Mouse (Mus musculus) neural tube, embryonic 15.5 days (tissue): ENCODE results near the gene Shprh. TPM values are rescaled to one million over a fixed set of nuclear protein-coding genes. Genes with fewer than 3 reads are reported as not detected.
"Not testable (repeated sequence)": the region's sequence is repeated elsewhere in the genome, so short reads cannot be mapped to it uniquely, and the experiment has no call there.

Experiments
- ATAC-seq: fragments of 200-750 bp; cut with Nextera tagmentation; 2 replicates; pipeline ENCODE4 v1.8.0; 2017; ENCODE audit warnings: mild to moderate bottlenecking, moderate TSS enrichment, moderate library complexity; ENCODE audit not compliant: low FRiP score
- H3K27ac ChIP-seq: fragments of 300-500 bp; sonication (generic); replicated peaks from 2 replicates; pipeline ENCODE4 v1.5.1; 2015; ENCODE audit warnings: mild to moderate bottlenecking, inconsistent platforms
- H3K27me3 ChIP-seq: fragments of 300-500 bp; sonication (generic); replicated peaks from 2 replicates; pipeline ENCODE4 v1.6.1; 2015; ENCODE audit warnings: inconsistent platforms
- H3K36me3 ChIP-seq: fragments of 300-500 bp; sonication (generic); 2 replicates; pipeline ENCODE4 v1.6.1; 2015; ENCODE audit warnings: inconsistent platforms
- H3K4me1 ChIP-seq: fragments of 300-500 bp; sonication (generic); 2 replicates; pipeline ENCODE4 v1.6.1; 2015; ENCODE audit warnings: inconsistent platforms
- H3K4me2 ChIP-seq: fragments of 300-500 bp; sonication (generic); 2 replicates; pipeline ENCODE4 v1.6.1; 2015; ENCODE audit warnings: inconsistent platforms, mild to moderate bottlenecking, moderate library complexity
- H3K4me3 ChIP-seq: fragments of 300-500 bp; sonication (generic); replicated peaks from 2 replicates; pipeline ENCODE4 v1.5.1; 2015; ENCODE audit warnings: mild to moderate bottlenecking, inconsistent platforms
- H3K9ac ChIP-seq: fragments of 300-500 bp; sonication (generic); replicated peaks from 2 replicates; pipeline ENCODE4 v1.6.1; 2015; ENCODE audit warnings: mild to moderate bottlenecking, inconsistent platforms
- H3K9me3 ChIP-seq: fragments of 300-500 bp; sonication (generic); replicated peaks from 2 replicates; pipeline ENCODE4 v1.6.1; 2016; ENCODE audit warnings: inconsistent platforms
- WGBS: fragments of 180-500 bp; shearing (Covaris S2); methylation state at CpG from one replicate; pipeline ENCODE4 v1.1.7; 2015; ENCODE audit warnings: mixed read lengths; 5-methylcytosine and 5-hydroxymethylcytosine counted together
- polyA plus RNA-seq: library from polyadenylated mRNA; unstranded; fragments of >200 nt; fragmentation: Nextera tagmentation; extraction: Ambion mirVana; gene quantifications from 2 replicates; pipeline ENCODE4 v1.2.1, GENCODE M21; 2015

Gene Shprh
- polyA plus RNA-seq, 1 experiment from 2014 or later = 17.8 TPM

- Histone ChIP-seq H3K9ac (no peak overlapping the region), H3K27ac (no peak overlapping the region), H3K36me3 (peaks cover 48% of the 10 kb centered on the region), H3K4me3 (no peak overlapping the region), H3K4me1 (no peaks in the 10 kb centered on the region), H3K4me2 (no peak overlapping the region), H3K27me3 (no peaks in the 10 kb centered on the region), H3K9me3 (no peaks in the 10 kb centered on the region)
- ATAC-seq = no peak
- 91% methylated on average over 5 of the region's 5 CpGs for WGBS
Measured at GRCm38 (mm10) chr10:11180077-11180476, 30.9 kb downstream of the Shprh start.

- no peaks in the 10 kb centered on the region for H3K4me1 ChIP-seq
- no peak overlapping the region for H3K27ac ChIP-seq
- H3K4me2 ChIP-seq = no peak overlapping the region
- 96% methylated on average over 1 of the region's 1 CpGs for WGBS
- no peaks in the 10 kb centered on the region for H3K9me3 ChIP-seq
- no peak overlapping the region for H3K4me3 ChIP-seq
- peaks cover 49% of the 10 kb centered on the region for H3K36me3 ChIP-seq
- no peaks in the 10 kb centered on the region for H3K27me3 ChIP-seq
- ATAC-seq = no peak
- H3K9ac ChIP-seq = no peak overlapping the region
Measured at GRCm38 (mm10) chr10:11197341-11197740, 48.1 kb downstream of the Shprh start.

GRCm38 (mm10) chr10:11198346-11198745 is 49.1 kb downstream of the Shprh start:
- no peaks in the 10 kb centered on the region for H3K27me3 ChIP-seq
- peaks cover 54% of the 10 kb centered on the region for H3K36me3 ChIP-seq
- no peak for ATAC-seq
- no peaks in the 10 kb centered on the region for H3K4me1 ChIP-seq
- no peak overlapping the region for H3K9ac ChIP-seq
- H3K4me3 ChIP-seq = no peak overlapping the region
- no peaks in the 10 kb centered on the region for H3K9me3 ChIP-seq
- no peak overlapping the region for H3K27ac ChIP-seq
- no peak overlapping the region for H3K4me2 ChIP-seq
- WGBS = 93% methylated on average over 2 of the region's 2 CpGs

- no peak overlapping the region for H3K9ac ChIP-seq
- H3K4me3 ChIP-seq = no peak overlapping the region
- no peaks in the 10 kb centered on the region for H3K4me1 ChIP-seq
- H3K36me3 ChIP-seq = peaks cover 45% of the 10 kb centered on the region
- no peak for ATAC-seq
- no peaks in the 10 kb centered on the region for H3K9me3 ChIP-seq
- no peak overlapping the region for H3K27ac ChIP-seq
- no peak overlapping the region for H3K4me2 ChIP-seq
- 59% methylated on average over 4 of the region's 4 CpGs for WGBS
- H3K27me3 ChIP-seq = no peaks in the 10 kb centered on the region
Measured at GRCm38 (mm10) chr10:11199980-11200379, 50.8 kb downstream of the Shprh start.

GRCm38 (mm10) chr10:11205883-11206282 is 56.7 kb downstream of the Shprh start:
- not testable (repeated sequence) for H3K9me3 ChIP-seq, ATAC-seq, H3K4me3 ChIP-seq, H3K27me3 ChIP-seq, H3K4me1 ChIP-seq, H3K4me2 ChIP-seq, H3K27ac ChIP-seq, H3K9ac ChIP-seq
- peaks cover 42% of the 10 kb centered on the region for H3K36me3 ChIP-seq
- WGBS = 96% methylated on average over 2 of the region's 2 CpGs

GRCm38 (mm10) chr10:11208670-11209069 is 59.4 kb downstream of the Shprh start:
- no peak for ATAC-seq
- Histone ChIP-seq H3K4me2 (no peak overlapping the region), H3K27me3 (no peaks in the 10 kb centered on the region), H3K36me3 (peaks cover 41% of the 10 kb centered on the region), H3K9ac (no peak overlapping the region), H3K4me3 (no peak overlapping the region), H3K4me1 (no peaks in the 10 kb centered on the region), H3K9me3 (no peaks in the 10 kb centered on the region), H3K27ac (no peak overlapping the region)
- 95% methylated on average over 1 of the region's 1 CpGs for WGBS

GRCm38 (mm10) chr10:11212003-11212402 is 62.8 kb downstream of the Shprh start:
- 85% methylated on average over 4 of the region's 4 CpGs for WGBS
- no peak for ATAC-seq
- H3K4me2 ChIP-seq = no peak overlapping the region
- H3K36me3 ChIP-seq = peaks cover 48% of the 10 kb centered on the region
- no peaks in the 10 kb centered on the region for H3K4me1 ChIP-seq
- no peak overlapping the region for H3K4me3 ChIP-seq
- H3K27ac ChIP-seq = no peak overlapping the region
- H3K9ac ChIP-seq = no peak overlapping the region
- H3K27me3 ChIP-seq = no peaks in the 10 kb centered on the region
- no peaks in the 10 kb centered on the region for H3K9me3 ChIP-seq

GRCm38 (mm10) chr10:11226442-11226841 is 77.2 kb downstream of the Shprh start:
- no peak overlapping the region for H3K9ac ChIP-seq
- no peak overlapping the region for H3K4me3 ChIP-seq
- WGBS = 95% methylated on average over 3 of the region's 3 CpGs
- H3K36me3 ChIP-seq = no peaks in the 10 kb centered on the region
- no peak for ATAC-seq
- H3K27ac ChIP-seq = no peak overlapping the region
- H3K4me1 ChIP-seq = no peaks in the 10 kb centered on the region
- H3K4me2 ChIP-seq = no peak overlapping the region
- no peaks in the 10 kb centered on the region for H3K9me3 ChIP-seq
- H3K27me3 ChIP-seq = no peaks in the 10 kb centered on the region

- no peaks in the 10 kb centered on the region for H3K4me1 ChIP-seq
- no peak overlapping the region for H3K4me2 ChIP-seq
- no peaks in the 10 kb centered on the region for H3K9me3 ChIP-seq
- H3K9ac ChIP-seq = no peak overlapping the region
- no peak overlapping the region for H3K27ac ChIP-seq
- WGBS = 48% methylated on average over 6 of the region's 6 CpGs
- no peak overlapping the region for H3K4me3 ChIP-seq
- ATAC-seq = no peak
- no peaks in the 10 kb centered on the region for H3K36me3 ChIP-seq
- H3K27me3 ChIP-seq = no peaks in the 10 kb centered on the region
Measured at GRCm38 (mm10) chr10:11229545-11230178, 80.4 kb downstream of the Shprh start.

- Histone ChIP-seq H3K9me3 (no peaks in the 10 kb centered on the region), H3K4me1 (no peaks in the 10 kb centered on the region), H3K4me2 (no peak overlapping the region), H3K36me3 (no peaks in the 10 kb centered on the region), H3K27ac (no peak overlapping the region), H3K4me3 (no peak overlapping the region), H3K9ac (no peak overlapping the region), H3K27me3 (no peaks in the 10 kb centered on the region)
- no peak for ATAC-seq
- 78% methylated on average over 3 of the region's 3 CpGs for WGBS
Measured at GRCm38 (mm10) chr10:11233208-11233607, 84.0 kb downstream of the Shprh start.

- H3K4me1 ChIP-seq, H3K9ac ChIP-seq, H3K9me3 ChIP-seq, H3K36me3 ChIP-seq, H3K4me2 ChIP-seq, ATAC-seq, H3K27me3 ChIP-seq, H3K27ac ChIP-seq, H3K4me3 ChIP-seq: not testable (repeated sequence)
- WGBS = 58% methylated on average over 3 of the region's 3 CpGs
Measured at GRCm38 (mm10) chr10:11242988-11243387, 93.8 kb downstream of the Shprh start.

GRCm38 (mm10) chr10:11248210-11248609 is 99.0 kb downstream of the Shprh start:
- H3K4me2 ChIP-seq = no peak overlapping the region

More at GRCm38 (mm10) chr10:11248210-11248609, 99.0 kb downstream of the Shprh start:
- Histone ChIP-seq H3K27me3 (no peaks in the 10 kb centered on the region), H3K27ac (no peak overlapping the region), H3K4me3 (no peak overlapping the region), H3K9ac (no peak overlapping the region), H3K9me3 (no peaks in the 10 kb centered on the region), H3K36me3 (no peaks in the 10 kb centered on the region), H3K4me1 (peaks cover 6% of the 10 kb centered on the region; the same call in 1 of the 2 replicates)
- no peak for ATAC-seq
- WGBS = 90% methylated on average over 3 of the region's 3 CpGs
